Mouse (Mus musculus): ENCODE measurements around the gene Tpd52l1.
"Not testable (repeated sequence)": the region's sequence is repeated elsewhere in the genome, so short reads cannot be mapped to it uniquely, and the experiment has no call there.

Gene Tpd52l1

GRCm38 (mm10) chr10:31445291-31446124 is at the start of gene Tpd52l1:
TSS of gene Tpd52l1 (minus strand) at chr10:31445958.
- DNase-seq, result peak; percentile 92

GRCm38 (mm10) chr10:31494296-31494695 is 48.5 kb upstream of the Tpd52l1 start:
- no peak for DNase-seq

- peak; percentile 40 for DNase-seq
Measured at GRCm38 (mm10) chr10:31467043-31467898, 21.5 kb upstream of the Tpd52l1 start.

GRCm38 (mm10) chr10:31465840-31466541 is 20.2 kb upstream of the Tpd52l1 start:
- peak; percentile 29 for DNase-seq

- DNase-seq, result no peak
Measured at GRCm38 (mm10) chr10:31465424-31465823, 19.7 kb upstream of the Tpd52l1 start.

GRCm38 (mm10) chr10:31463044-31463443 is 17.3 kb upstream of the Tpd52l1 start:
- no peak for DNase-seq

- DNase-seq, result no peak
Measured at GRCm38 (mm10) chr10:31456806-31457205, 11.0 kb upstream of the Tpd52l1 start.

- DNase-seq, result no peak
Measured at GRCm38 (mm10) chr10:31447083-31447482, 1.3 kb upstream of the Tpd52l1 start.

- DNase-seq, result no peak
Measured at GRCm38 (mm10) chr10:31444206-31444605, 1.6 kb downstream of the Tpd52l1 start.

- no peak for DNase-seq
Measured at GRCm38 (mm10) chr10:31441491-31441890, 4.3 kb downstream of the Tpd52l1 start.

- no peak for DNase-seq
Measured at GRCm38 (mm10) chr10:31436047-31436446, 9.7 kb downstream of the Tpd52l1 start.

GRCm38 (mm10) chr10:31417956-31418355 is 27.8 kb downstream of the Tpd52l1 start:
- DNase-seq, result no peak

- DNase-seq, result peak; percentile 31
Measured at GRCm38 (mm10) chr10:31392990-31393389, 52.8 kb downstream of the Tpd52l1 start.

GRCm38 (mm10) chr10:31390777-31391395 is 54.9 kb downstream of the Tpd52l1 start:
- no peak for DNase-seq

GRCm38 (mm10) chr10:31388566-31388965 is 57.2 kb downstream of the Tpd52l1 start:
- not testable (repeated sequence) for DNase-seq

- peak; percentile 26 for DNase-seq
Measured at GRCm38 (mm10) chr10:31370200-31370599, 75.6 kb downstream of the Tpd52l1 start.

GRCm38 (mm10) chr10:31359749-31360148 is 86.0 kb downstream of the Tpd52l1 start:
- DNase-seq, result no peak

- no peak for DNase-seq
Measured at GRCm38 (mm10) chr10:31354886-31355461, 90.8 kb downstream of the Tpd52l1 start.

GRCm38 (mm10) chr10:31354141-31354540 is 91.6 kb downstream of the Tpd52l1 start:
- DNase-seq, result no peak

GRCm38 (mm10) chr10:31352845-31353427 is 92.8 kb downstream of the Tpd52l1 start:
- no peak for DNase-seq

- no peak for DNase-seq
Measured at GRCm38 (mm10) chr10:31351056-31351455, 94.7 kb downstream of the Tpd52l1 start.

- DNase-seq, result no peak
Measured at GRCm38 (mm10) chr10:31346401-31346800, 99.4 kb downstream of the Tpd52l1 start.

Data from embryo, embryonic 11 days (tissue).